Mouse (Mus musculus): ENCODE results near the gene Zranb1.

DNA sequence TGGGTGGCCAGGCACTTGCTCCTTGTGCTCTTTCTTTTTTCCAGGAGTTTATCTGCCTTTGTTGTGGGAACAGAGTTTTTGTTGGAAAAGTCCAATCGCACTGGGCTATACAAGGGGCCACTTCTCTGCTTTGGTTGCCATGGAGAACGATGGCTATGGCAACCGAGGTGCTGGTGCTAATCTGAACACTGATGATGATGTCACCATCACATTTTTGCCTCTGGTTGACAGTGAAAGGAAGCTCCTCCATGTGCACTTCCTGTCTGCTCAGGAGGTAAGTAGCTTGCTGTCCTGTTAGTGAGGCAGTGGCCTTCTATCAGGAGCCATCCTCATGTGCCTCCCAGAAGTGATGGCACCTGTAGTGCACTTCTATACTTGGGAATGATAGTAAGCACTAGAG is 51.7 kb downstream of the Zranb1 start:
- TF ChIP-seq CTCF (IDR thresholded peaks at IDR 0.05 in 2 of 3, conservative IDR thresholded peaks at IDR 0.05 in 1 of 3; ENCODE audit: control insufficient read depth in 1 of 3, insufficient read depth in 1 of 3, low read depth in 2 of 3, low read length in 3 of 3, poor library complexity in 1 of 3, severe bottlenecking in 1 of 3) (no peak), RCOR1 (IDR thresholded peaks at IDR 0.05; ENCODE audit: low read depth, low read length) (no peak), POLR2A (IDR thresholded peaks at IDR 0.05; ENCODE audit: control insufficient read depth in 1 of 2, insufficient read depth in 1 of 2, low read depth in 1 of 2, low read length in 2 of 2, poor library complexity in 1 of 2) (no peak)
